Mouse (Mus musculus) gonadal fat pad, adult 2 months (tissue): ENCODE measurements around the gene Ankzf1. TPM values are rescaled to one million over a fixed set of nuclear protein-coding genes. Genes with fewer than 3 reads are reported as not detected.
"Not testable (repeated sequence)": the region's sequence is repeated elsewhere in the genome, so short reads cannot be mapped to it uniquely, and the experiment has no call there.

Experiments used
- DNase-seq: peaks from one replicate; pipeline ENCODE4 v3.0.0-alpha.2; 2012; ENCODE audit warnings: low read depth
- polyA plus RNA-seq: library from polyadenylated mRNA; depleted of rRNA; stranded (reverse); fragments of >200 nt; gene quantifications from 2 replicates; pipeline ENCODE4 v1.2.3, GENCODE M21; 2012

The Ankzf1 gene
- polyA plus RNA-seq, 1 experiment = 25.6 TPM

DNA sequence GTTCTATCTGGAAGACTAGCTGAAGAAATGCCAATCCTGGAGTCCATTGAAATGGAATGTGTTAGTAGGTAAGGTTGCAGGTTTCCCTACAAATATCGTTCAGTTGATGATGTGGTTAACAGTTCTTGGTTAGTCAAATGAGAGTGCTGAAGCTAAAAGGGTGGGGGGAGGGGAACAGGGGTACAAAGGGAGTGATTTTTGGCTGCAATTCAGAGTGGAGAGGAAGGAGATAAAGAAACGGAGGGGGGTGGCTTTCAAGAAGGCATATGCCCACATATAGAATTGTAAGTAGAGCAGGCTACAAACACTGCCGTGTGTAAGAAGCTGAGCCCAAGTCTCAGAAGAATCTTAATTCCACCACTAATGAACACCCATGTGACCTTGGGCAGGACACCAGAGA, 33.5 kb downstream of the Ankzf1 start:
- DNase-seq = no peak

DNA sequence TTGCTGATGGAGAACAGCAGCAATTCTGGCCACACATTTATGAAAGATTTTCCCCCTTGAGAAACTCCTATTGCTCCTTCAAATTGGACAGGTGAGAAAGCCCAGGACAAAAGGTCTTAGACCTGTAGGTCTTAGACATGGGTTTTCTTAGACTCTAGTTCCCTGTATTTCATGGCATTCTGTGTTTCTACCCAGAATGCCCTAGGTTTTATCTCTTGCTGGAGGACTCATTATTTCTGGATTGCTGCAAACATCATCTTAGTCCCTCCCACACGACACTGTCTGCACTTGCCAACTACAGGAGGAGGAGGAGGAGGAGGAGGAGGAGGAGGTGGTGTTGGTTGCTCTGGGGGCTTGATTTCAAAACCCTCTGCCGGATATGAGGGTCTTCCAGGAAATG, 34.2 kb downstream of the Ankzf1 start:
- DNase-seq = no peak

DNA sequence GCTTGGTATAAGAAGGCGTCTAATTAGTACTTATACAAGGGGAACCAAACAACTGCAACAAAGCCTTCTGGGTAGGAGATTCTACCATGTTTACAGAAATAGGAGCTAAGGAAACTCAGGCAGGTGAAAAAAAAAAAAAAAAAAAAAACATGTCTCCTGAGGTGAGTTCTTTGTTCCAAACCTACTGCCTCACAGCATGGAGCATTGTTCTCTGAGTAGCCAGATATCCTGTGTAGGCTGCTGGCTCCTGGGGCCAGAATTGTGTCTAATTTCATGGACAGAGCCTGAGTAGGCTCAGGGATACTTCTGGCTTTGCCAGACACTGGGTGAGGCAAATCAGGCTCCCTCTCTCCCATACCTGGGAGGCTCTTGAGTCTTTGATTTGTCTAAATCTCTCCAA, 35.7 kb downstream of the Ankzf1 start:
- DNase-seq = no peak

DNA sequence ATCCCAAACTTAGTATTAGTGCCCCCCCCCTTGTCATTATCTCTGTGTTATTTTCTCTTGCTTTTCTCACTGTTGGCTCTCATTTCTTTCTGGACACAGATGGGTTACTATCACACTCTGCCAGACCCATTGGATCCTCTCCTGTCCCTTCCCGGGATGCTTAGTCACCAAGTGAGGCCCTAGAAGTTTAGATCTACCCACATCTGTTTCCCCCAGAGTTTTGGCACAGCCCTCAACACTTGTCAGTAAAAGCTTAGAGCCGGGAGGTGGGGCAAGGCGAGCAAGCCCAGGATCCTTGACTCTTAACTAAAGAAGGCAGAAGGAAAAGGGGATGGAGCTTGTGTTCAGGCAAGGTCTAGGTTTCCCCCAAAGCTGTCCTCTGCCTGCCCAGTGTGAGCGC, 37.2 kb downstream of the Ankzf1 start:
- DNase-seq = no peak

DNA sequence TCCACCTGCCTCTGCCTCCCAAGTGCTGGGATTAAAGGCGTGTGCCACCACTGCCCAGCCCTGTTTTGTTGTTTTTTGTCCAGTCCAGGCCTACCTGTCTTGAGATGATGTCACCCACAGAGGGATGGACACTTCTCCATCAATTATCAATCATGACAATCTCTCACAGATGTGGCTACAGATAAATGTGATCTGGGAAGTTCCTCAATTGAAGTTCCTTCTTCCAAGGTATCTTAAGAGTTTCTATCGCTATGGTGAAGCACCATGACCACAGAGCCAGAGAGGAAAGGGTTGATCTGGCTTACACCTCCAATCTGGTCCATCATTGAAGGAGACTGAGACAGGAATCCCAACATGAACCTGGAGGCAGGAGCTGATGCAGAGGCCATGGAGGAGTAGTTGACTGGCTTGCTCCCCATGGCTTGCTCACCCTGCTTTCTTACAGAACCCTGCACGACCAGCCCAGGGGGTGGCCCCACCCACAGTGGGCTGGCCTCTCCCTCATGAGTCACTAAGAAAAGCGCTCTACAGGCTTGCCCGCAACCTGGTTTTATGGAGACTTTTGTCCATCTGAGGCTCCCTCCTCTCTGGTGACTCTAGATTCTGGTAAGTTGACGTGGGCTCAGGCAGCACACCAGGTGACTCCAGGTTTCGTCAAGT, 38.5 kb downstream of the Ankzf1 start:
- DNase-seq = no peak

DNA sequence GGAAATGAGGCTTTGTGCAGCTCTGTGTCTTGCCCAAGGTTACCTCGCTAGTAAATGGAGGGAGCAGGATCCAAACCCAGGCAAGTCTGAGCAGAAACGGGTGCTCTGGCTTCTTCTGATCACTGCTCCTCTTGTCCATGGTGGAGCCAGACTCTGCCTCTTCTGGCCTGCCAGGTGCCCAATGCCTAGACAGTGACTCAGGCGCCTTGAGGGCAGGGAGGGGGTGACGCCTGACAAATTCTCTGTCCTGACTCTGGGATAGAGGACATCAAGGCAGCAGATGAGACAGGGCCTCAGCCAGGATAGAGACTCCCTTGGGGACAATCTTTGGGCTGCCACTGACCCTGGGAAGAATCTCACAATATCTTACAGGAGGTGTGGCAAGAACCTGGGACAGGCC, 39.3 kb downstream of the Ankzf1 start:
- no peak for DNase-seq

DNA sequence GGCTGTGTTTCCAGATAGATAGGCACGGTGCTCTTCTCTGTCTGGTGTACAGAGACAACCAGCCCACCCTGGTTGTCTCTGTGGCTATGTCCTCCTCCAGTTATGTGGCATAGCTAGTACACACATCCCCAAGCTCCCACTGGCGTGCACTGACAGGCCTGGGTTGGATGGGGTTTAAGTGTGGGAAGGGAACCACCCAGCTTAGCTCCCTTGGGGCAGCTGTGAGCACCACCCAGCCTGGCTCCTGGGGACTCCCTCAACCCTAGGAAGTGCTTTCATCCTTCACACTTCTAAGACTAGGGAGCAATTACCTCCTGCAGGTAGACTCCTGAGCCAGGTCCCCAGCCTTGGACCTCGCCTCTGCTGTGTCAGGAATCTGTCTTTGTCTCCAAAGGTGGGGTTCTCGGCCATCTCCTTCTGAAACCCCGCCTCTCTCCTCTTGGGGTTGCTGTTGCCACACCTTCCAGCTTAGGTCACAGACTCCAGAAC, 39.8 kb downstream of the Ankzf1 start, which contains the start of gene A630095N17Rik:
TSS of gene A630095N17Rik (minus strand) at position 439 of the 489 bp plus-strand sequence.
- no peak for DNase-seq

DNA sequence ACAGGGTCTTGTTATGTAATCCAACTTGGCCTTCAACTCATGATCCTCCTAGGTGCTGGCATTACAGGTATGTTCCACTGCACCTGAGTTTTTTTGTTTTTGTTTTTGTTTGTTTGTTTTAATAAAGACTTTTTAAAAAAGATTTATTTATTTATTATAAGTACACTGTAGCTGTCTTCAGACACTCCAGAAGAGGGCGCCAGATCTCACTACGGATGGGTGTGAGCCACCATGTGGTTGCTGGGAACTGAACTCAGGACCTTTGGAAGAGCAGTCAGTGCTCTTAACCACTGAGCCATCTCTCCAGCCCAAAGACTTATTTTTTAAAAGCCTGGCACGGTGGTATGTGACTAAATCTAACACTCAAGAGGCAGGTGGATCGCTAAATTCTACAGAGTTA, 40.5 kb downstream of the Ankzf1 start:
- DNase-seq = not testable (repeated sequence)

DNA sequence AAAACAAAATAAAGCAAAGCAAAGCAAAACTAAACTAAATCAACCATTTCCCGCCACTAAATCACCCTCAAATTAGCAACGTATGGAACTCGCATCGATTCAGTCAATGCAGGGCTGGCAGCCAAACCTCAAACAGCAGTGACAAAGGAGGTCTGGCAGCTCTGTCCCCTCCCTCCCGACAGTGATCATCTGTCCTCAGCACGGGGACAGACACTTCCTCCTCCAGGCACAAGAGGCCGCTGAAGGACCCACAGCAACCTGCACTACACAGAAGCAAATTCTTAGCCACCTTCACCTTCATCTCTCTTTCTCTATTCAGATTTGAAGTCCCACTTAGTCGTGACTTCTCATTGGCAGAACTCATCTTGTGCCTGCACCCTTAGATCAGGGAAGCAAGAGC, 42.7 kb downstream of the Ankzf1 start:
- no peak for DNase-seq

DNA sequence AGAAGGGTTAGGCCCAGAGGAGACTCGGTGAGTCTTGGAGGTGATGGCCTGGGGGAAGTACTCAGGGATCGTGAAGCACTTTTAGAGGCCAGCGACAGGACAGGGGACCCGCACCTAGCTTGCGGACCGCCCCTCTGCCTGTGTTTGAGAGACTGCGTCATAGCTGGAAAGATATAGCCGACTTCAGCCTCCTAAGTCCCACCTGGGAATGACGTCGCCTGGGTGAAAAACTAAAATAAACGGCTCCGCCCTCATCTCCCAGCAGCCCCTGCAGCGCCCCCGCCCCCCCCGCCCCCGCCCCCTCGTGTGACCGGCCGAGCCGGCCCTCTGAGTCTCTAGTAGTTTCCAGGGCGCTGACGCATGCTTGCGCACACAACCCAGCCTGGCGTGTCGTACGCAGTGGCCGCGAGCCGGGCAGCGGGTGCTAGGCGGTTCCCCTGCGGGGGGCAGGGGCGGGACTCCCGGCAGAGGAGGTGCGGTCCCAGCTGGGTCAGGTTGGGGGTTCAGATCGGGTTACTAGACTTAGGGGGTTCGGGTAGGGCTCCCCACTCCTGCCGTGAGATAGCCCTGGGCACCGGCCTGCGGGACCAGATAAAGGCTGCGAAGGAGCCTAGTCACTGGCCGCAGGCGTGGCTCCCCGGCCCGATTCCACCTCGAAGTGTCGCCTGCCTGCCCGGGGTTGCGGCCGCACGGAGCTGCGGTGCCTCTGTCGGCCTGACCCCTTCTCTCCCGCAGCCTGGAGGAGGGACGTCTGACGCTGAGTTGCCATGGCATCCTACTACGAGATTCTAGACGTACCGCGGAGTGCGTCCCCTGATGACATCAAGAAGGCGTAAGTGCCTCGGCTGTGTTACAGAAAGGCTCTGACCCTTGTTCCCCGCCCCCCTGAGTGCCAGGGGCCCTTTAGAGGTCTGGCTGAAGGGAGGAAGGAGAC, 44.4 kb downstream of the Ankzf1 start, which contains the start of gene Dnajb2:
TSS of gene Dnajb2 (plus strand) at position 290 of the 934 bp plus-strand sequence.
- no peak for DNase-seq

DNA sequence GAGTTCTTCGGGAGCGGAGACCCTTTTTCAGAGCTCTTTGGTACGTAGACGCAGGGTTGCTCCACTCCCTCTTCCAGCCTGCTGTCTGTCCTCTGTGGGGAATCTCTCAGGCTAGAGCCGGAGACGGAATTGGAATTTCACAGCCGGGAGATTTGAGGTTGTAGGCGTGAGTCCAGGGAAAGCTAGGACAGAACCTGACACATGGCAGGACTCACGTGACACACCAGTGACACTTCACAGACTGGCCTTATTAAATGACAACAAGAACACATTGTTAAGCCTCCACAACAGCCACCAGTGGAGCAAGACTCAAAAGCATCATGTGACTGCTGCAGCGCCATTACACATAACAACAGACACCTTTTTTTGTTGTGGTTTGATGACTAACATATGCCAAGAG, 47.6 kb downstream of the Ankzf1 start:
- no peak for DNase-seq

DNA sequence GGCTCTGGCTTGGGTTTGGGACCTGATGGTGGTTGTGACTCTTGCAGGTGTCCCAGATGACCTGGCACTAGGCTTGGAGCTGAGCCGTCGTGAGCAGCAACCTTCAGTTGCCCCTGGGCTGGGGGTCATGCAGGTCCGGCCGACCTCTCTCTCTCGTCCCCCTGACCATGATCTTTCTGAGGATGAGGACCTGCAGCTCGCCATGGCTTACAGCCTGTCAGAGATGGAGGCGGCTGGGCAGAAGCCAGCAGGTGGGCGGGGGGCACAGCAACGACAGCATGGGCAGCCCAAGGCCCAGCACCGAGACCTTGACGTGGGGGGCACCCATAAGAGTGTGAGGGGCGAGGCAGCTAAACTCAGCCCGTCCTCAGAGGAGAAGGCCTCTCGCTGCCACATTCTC, 51.5 kb downstream of the Ankzf1 start:
- DNase-seq = no peak

DNA sequence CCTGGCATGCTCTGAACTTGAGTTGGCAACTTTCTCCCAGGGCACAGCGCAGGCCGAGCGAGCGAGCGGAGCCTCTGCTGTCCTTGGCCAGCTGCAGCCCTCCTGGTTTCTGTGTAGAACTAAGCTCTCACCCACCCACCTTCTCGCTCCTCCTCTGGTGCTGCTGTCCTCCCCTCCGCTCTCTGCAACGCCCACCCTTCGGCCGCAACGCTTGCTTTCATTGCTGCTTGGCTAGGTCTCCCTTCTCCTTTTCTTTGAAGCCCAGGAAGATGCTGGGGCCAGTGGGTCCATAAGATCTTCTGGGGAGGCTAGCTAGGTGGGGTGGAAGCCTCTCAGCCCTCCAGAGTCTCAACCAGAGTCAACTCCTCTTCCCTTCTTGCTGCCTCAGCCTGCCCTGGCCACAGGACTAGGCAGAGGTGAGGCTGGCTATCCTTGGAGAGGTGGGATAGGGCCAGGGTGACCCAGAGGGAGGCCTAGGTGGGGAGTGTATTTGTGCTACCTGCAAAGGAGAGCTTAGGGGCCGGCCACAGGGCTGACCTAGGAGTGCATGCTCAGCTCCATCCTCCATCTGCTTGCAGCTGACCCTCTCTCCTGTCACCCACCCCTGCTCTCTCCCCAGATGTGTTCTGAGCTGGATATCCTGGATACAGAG, 52.4 kb downstream of the Ankzf1 start:
- no peak for DNase-seq

DNA sequence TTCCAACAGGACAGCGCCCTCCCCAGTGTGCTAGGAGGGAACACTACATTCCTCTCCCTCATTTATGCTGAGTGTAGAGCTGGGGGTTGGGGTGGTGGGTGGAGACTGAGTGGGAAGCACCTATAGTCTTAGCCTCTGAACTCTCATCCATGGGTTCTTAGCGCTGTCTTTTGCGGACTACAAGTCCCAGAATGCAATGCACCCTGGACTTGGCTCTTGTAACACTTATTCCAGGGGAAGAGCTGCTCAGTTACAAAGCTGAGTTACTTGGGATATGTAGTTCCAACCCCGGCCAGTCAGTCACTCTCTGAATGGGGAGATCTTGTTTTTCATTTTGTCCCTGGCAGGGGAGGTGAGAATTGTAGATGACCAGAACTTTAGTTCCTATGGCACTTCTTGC, 52.9 kb downstream of the Ankzf1 start:
- no peak for DNase-seq

DNA sequence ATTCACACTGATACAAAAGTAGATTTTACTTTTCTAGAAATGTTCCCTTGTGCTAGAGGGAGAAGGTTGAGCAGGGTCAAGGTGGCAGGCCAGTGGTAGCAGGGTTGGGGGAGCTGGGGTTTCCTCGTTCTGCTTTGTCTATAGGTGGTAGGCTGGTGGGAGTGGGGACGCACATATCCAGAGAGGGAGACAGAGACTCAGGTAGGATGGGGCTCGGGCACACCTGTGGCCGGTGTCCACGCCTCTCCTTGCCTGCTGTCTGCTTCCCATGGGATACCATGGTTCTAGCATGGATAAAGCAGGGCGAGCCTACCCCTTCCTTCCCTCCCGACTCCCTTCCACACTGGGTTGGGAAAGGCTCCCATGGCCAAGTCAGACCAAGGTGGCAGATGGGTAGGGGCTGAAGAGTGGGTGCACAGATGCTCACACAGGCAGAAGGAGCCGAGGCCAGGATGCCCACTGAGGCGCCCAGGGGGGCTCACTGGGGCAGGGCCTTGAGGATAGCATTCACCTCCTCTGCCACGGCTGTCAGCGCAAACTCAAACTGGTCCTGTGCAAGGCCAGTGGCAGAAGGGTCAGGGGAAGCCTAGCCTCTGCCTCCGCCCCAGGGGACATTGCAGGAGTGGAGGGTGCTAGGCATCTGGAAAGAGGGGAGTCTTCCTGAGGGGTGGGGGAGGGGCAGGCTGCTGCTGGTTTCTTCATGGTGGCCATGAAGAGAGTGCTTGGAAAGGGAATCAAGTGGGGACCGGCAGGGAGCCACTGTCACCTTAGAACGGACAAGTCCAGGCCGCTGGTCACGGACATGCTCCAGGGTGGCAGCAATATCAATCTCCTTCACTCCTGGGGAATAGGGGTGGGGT, 55.4 kb downstream of the Ankzf1 start:
- no peak for DNase-seq

DNA sequence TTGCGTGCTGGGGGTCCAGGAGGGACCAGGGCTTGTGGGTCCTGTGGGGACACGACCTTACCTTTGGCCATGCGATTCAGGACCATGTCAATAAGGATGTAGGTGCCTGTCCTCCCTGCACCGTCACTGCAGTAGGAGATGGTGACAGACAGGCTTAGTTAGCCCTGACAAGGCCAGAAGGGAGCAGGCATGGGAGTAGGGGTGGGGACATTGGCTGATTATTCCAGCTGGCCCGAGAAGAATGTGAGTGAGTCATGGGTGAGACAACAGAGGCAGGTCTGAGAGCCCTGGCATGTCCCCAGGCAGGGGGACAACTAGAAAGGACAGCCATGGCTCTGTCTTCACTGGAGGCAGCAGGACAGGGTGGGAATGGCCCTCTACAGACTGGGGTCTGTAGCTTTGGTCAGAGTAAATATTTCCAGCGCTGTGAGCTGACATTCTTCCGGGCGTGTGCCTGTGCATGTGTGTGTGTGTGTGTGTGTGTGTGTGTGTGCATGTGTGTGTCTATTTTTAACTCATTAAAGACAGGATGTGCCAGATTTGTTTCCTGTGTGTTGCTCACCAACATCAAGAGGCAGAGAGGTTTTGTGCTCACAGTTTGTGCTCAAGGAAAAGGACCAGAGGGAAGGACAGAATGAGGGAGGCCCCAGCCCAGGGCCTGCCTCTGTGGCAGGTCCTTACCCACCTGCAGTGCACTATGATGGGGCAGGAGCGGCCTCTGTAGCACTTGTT, 56.3 kb downstream of the Ankzf1 start:
- no peak for DNase-seq
